Mouse (Mus musculus) urinary bladder, postnatal 36 days (tissue): Measurements from ENCODE around the gene Sec22b.
A peak's percentile ranks its signal among the peaks of the same experiment; 100 is the strongest.

ENCODE experiments used
- DNase-seq, 2 experiments: peaks; one replicate each; pipeline ENCODE4 v3.0.0; 2022; ENCODE audit warnings: low spot score in 2 of 2, mixed read lengths in 1 of 2

The Sec22b gene

GRCm38 (mm10) chr3:97940511-97941204 lies 39.7 kb downstream of the Sec22b start:
- no peak for DNase-seq

- DNase-seq, result no peak
These were observed 40.7 kb downstream of the Sec22b start for GRCm38 (mm10) chr3:97941440-97942259.

DNA sequence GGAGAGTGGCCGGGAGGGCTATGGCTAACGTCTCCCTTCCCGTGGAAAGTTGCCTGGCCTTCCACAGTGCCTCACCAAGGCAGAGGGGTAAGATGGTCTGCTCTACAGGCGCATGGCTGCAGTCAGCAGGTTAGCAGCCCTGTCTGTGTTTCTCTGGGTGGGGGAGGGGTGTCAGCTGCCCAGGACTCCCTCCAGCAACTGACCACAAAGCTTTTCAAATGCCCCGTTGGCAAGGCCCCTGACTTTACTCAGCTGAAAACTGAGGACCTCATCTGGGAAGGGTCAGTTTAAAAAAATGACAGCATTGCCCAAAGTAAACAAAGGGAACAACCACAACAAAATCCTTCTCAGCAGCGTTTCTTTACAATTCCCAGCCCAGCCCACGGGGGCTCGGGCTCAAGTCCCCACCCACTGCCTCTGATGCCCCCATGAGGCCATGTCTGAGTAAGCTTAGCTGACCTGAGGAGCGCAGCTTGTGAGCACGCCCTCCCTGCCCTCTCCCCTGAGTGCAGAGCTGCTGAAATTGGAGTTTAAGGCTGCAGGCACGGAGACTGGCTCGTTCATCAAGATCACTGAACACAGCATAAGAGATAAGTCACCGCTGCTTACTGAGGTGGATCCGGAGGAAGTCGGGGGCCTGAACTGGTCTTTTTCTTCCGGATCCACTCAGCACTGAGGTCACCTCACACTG lies 41.4 kb downstream of the Sec22b start:
- no peak for DNase-seq

GRCm38 (mm10) chr3:97944462-97944861 lies 43.5 kb downstream of the Sec22b start:
- DNase-seq, result peak in 1 of 2 experiments; percentile 40

- no peak for DNase-seq
These were observed 45.4 kb downstream of the Sec22b start for GRCm38 (mm10) chr3:97946439-97946838.

DNA sequence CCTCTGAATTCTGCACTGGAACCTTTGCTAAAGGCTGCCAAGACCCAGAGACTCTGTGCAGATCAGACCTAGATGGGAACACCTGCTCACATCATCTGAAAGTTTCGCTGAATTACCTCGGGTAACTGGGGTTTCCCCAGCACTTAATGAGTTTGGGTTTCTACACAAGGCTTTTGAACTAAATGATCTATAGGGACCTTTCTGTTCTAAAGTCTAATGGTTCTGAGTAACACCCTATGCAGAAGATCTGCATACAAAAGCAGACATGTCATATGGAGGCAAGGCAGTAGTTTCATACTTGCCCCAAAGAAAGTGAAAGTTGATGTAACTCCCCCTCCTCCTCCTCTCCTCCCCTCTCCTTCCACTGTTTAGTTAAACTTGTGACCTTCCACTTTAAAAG lies 47.5 kb downstream of the Sec22b start:
- no peak for DNase-seq

DNA sequence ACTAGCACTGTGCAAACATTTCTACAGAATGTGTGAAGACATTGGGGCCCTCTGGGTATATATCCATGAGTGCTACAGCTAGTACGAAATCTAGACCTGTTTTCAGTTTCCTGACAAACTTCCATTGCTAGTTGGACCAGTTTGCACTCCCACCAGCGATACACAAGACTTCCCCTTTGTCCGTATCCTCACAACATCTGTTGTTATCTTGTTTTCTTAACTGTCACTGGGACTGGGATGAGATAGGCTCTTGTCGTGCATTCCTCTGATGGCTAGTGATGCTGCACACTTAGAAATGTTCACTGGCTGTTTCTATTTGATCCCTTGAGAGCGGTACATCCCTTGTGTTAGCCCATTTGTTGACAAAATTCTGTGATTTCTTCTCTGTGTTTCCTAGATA lies 49.0 kb downstream of the Sec22b start:
- no peak for DNase-seq

DNA sequence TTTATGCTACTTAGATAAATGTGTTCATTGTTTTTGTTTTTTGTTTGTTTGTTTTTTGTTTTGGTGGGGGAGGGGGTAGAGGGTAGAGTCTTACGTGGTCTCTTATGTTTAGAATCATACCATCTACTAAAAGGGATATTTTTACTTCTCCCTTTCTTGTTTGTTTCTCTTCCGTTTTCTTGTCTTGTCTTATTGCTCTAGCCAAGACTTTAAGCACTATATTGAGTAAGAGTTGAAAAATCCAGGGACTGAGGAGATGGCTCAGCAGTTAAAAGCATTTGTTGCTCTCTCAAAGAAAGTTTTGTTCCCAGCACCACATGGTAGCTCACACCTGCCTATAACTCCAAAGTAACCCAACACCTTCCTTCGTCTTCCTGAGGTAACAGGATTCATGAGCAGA lies 50.1 kb downstream of the Sec22b start:
- DNase-seq, result no peak

DNA sequence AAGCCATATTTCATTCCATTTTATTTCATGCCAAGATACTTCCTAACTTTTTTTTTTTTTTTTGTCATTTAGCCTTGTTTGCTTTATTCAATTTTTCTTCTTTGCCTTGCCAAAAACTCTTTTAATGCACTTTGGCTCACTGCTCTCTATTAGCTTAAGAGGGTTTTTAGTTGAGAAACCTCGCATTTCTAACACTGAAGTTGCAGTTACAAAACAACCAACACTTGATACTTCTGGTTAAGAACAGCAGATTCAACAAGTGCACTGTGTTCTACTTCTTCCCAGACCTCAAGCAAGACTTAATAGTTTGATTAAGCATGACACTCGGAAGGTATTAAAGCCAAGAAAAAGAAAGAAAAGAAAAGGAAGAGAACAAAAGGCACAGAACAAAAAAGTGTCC lies 52.2 kb downstream of the Sec22b start:
- DNase-seq, result no peak

DNA sequence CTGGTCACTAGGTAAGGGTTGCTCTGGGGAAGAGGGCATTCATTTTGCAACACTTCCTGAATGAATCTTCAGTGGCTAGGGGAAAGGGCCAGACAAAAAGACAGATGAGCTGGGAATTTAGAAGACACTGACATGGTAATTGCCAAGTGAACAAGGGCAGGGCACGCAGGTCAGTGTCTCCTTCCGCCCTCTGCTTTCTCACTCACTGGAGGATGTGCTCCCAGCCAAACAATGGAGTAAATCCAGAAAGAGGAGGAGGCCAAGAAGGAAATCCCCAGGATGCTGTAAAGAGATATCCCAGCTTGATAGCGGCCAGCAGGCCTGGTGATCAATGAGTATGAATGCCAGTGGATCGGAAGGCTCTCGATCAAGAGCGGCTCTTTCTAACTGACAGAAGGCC lies 55.3 kb downstream of the Sec22b start:
- DNase-seq, result no peak

- DNase-seq, result no peak
These were observed 55.9 kb downstream of the Sec22b start for GRCm38 (mm10) chr3:97956926-97957325.

DNA sequence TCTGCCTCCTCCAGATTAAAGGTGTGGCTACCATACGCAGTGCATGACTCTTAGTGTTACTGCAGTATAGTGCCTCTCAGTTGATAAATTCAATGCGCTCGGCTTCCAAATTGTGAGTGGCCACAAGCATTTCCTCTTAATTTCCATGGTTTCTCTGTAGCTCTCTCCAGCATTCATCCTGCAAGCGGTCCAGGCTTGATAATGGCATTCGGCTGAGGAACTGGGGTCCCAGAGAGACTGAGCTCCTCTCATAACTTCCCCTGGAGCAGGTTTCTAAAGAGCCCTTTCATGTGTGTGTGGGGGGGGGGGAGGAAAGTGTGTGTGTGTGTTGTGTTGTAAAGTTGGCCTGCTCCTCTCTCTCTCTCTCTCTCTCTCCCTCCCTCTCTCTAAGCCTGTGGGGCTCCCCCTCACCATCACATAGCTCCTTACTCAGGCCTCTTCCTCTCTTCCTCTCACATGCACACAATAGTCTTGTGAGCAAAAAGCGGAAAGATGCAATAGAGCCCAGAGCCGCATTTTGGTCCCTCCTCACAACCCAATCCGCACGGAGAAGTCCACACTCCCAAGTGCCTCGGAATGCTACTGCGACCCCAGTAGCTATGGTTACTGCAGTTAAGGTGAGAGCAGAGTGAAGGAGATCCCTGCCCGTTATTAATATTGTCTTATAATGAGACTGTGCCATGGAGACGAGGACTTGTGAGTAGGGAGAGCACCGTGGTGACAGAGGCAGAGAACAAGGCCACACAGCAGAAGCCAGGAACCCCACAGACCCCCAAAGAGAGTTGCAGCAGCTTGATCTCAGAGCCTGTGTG lies 60.0 kb downstream of the Sec22b start:
- no peak for DNase-seq

GRCm38 (mm10) chr3:97961962-97962361 lies 61.0 kb downstream of the Sec22b start:
- DNase-seq, result no peak

DNA sequence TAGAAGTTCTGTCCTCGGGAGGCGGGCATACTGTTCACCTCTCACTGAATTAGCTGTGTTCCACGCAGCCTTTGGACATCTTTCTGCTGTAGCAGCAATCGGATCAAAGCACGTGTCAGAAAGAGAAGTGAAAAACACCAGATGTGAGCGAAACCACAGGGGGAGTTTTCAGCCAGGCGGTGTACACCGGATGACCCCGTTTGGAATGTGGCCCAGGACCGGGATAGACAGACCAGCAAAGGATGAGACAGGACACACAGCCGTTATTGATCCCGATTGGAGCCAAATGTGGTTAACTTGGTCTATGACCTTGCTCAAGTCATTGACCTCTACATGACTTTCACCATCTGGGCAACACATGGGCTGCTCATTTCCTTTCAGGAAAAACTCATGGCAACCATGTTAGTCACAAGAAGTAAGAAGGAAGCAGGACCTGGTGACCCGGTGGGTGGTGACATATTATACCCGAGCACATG lies 63.9 kb downstream of the Sec22b start:
- peak in 1 of 2 experiments; percentile 23 for DNase-seq

- DNase-seq, result no peak
These were observed 66.6 kb downstream of the Sec22b start for GRCm38 (mm10) chr3:97967627-97968026.

GRCm38 (mm10) chr3:97968191-97968590 lies 67.2 kb downstream of the Sec22b start:
- DNase-seq, result no peak

- DNase-seq, result no peak
These were observed 68.0 kb downstream of the Sec22b start for GRCm38 (mm10) chr3:97969019-97969418.

GRCm38 (mm10) chr3:97971117-97971516 lies 70.1 kb downstream of the Sec22b start:
- DNase-seq, result no peak

GRCm38 (mm10) chr3:97972200-97972599 lies 71.2 kb downstream of the Sec22b start:
- DNase-seq, result no peak

- DNase-seq, result no peak
These were observed 71.7 kb downstream of the Sec22b start for GRCm38 (mm10) chr3:97972707-97973106.
